25 mouse cellular contexts compared by ENCODE assay signal in genomic region chr10:17288231-17288630, GRCm38 (mm10).
DNase-seq lines count a peak whose midpoint lies in the region; TF ChIP-seq lines count a peak whose summit lies in the region.
"Had no signal": no experiment of that assay in that cellular context is flagged by ENCODE, and none has a peak within 500 bp of the region (broad histone marks: within the 10 kb centered on the region; RNA-seq: fewer than 3 reads in every experiment).

No protein-coding gene starts in this region.

- TF ChIP-seq CTCF in kidney, adult 2 months (conservative IDR thresholded peaks at IDR 0.05; ENCODE audit: insufficient read depth, insufficient read length, low read depth, low read length), result no peak

- no peak overlapping the region for H3K27ac ChIP-seq in kidney, adult 2 months (ENCODE audit: insufficient read depth, low read depth, low read length)
- H3K27ac ChIP-seq: embryonic facial prominence, embryonic 15.5 days; forebrain, embryonic 13.5 days; hindbrain, embryonic 13.5 days; layer of hippocampus, adult 2 months; left cerebral cortex, adult 2 months; limb, embryonic 13.5 days; midbrain, embryonic 13.5 days; stomach, postnatal 0 days had no signal

- H3K27me3 ChIP-seq in kidney, adult 2 months (replicated peaks; ENCODE audit: control insufficient read depth, insufficient read depth, low read length), result no peaks in the 10 kb centered on the region
- H3K27me3 ChIP-seq: embryonic facial prominence, embryonic 15.5 days; forebrain, embryonic 13.5 days; hindbrain, embryonic 13.5 days; limb, embryonic 13.5 days; megakaryocyte, embryonic 14.5 days; midbrain, embryonic 13.5 days had no signal

- no peaks in the 10 kb centered on the region for H3K36me3 ChIP-seq in kidney, adult 2 months (ENCODE audit: control insufficient read depth, insufficient read depth, low read length)
- H3K36me3 ChIP-seq: embryonic facial prominence, embryonic 15.5 days; hindbrain, embryonic 13.5 days; limb, embryonic 13.5 days; midbrain, embryonic 13.5 days had no signal

- H3K4me3 ChIP-seq in kidney, adult 2 months (ENCODE audit: insufficient read depth, low read depth, low read length), result no peak overlapping the region
- H3K4me3 ChIP-seq: embryonic facial prominence, embryonic 15.5 days; forebrain, embryonic 13.5 days; hindbrain, embryonic 13.5 days; layer of hippocampus, adult 2 months; left cerebral cortex, adult 2 months; limb, embryonic 13.5 days; megakaryocyte, embryonic 14.5 days; midbrain, embryonic 13.5 days had no signal

- peak; percentile 12 for DNase-seq in embryo, embryonic 10.5 days (ENCODE audit: low spot score)
- DNase-seq in embryo, embryonic 9.5 days (ENCODE audit: extremely low spot score), result no peak
- peak; percentile 15 for DNase-seq in kidney, postnatal 10 days
- DNase-seq in kidney, adult 2 months, result no peak
- DNase-seq in MN1 (ENCODE audit: low spot score), result peak; percentile 21
- DNase-seq in R1 (ENCODE audit: low read depth, low spot score), result peak; percentile 18
- no peak for DNase-seq in left cerebral cortex, postnatal 36 days (ENCODE audit: low spot score in 2 of 2)
- DNase-seq: cerebellum, adult 18-20 months; gastrocnemius, postnatal 25 days; heart, adult 18-20 months; heart, postnatal 4 days; kidney, adult 9 months; kidney, postnatal 14 days; right cerebral cortex, postnatal 4 days; thymus, adult 18-20 months; thymus, postnatal 36 days had no signal

- intact Hi-C loops in left cerebral cortex, postnatal 36 days (cut with DNase I), result no loop called here

- TF ChIP-seq POLR2A in kidney, adult 2 months (IDR thresholded peaks at IDR 0.05; ENCODE audit: low read depth, low read length), result no peak

- WGBS in kidney, adult 2 months, result 42% methylated on average over 2 of the region's 2 CpGs

- no peaks in the 10 kb centered on the region; the same call in 1 of the 2 replicates for H3K4me1 ChIP-seq in kidney, adult 2 months (ENCODE audit: control insufficient read depth, insufficient read depth, low read length)
- H3K4me1 ChIP-seq: forebrain, embryonic 13.5 days had no signal

Comparison
In these comparisons a context has a peak if more than half of its experiments do, and no peak if none do; other contexts are left out.
1. DNase-seq: peak in embryo, embryonic 10.5 days (single experiment), kidney, postnatal 10 days (single experiment), MN1 (single experiment) and R1 (single experiment); none in embryo, embryonic 9.5 days (single experiment), kidney, adult 2 months (single experiment) and left cerebral cortex, postnatal 36 days (0 of 2).